Comparison of ENCODE assay signal across 8 mouse cellular contexts in the genomic region with DNA sequence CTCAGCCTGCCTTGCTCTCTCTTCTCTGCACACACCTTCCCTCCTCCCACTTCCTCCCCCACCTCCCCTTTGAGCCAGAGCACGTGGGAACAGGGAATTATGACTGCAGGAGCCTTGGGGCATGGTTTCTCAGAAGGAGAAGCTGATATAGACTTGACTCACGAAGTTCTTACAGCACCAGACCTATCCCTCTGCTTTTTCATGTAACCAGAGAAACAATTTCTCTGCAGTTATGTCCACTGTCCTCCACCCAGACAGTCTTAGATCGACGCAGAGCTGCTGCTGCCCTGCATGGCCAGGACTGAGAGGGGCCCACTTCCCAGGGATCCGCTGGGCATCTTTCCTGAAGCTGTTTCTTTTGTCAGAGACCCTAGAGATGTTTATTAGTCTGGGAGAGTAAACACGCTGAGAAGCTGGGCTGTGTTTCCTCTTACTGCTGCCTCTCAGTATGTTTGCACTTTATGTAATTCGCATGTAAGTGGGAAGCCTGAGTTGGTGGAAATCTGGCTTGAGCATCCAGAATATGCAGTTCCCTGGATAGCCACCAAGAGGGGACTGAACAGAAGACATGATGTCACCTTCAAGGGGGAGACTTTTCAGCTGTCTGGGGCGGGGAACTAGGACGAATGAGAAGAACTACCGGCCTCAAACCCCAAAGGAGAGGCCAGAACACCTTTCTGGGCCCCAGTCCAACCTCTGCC. TPM values are rescaled to one million over a fixed set of nuclear protein-coding genes. Genes with fewer than 3 reads are reported as not detected.
A peak's percentile ranks its signal among the peaks of the same experiment; 100 is the strongest.
DNase-seq lines count a peak whose midpoint lies in the region; ATAC-seq lines count a peak whose summit lies in the region.

No protein-coding gene starts in this region.

- peaks cover 20% of the 10 kb centered on the region for H3K4me1 ChIP-seq in kidney, embryonic 16.5 days (ENCODE audit: insufficient read depth, low read length)
- H3K4me1 ChIP-seq in intestine, embryonic 15.5 days (replicated peaks) = peaks cover 23% of the 10 kb centered on the region
- H3K4me1 ChIP-seq in lung, embryonic 15.5 days = peaks cover 22% of the 10 kb centered on the region

- no peaks in the 10 kb centered on the region for H3K9me3 ChIP-seq in kidney, embryonic 16.5 days (ENCODE audit: low read length)
- H3K9me3 ChIP-seq in intestine, embryonic 15.5 days = no peaks in the 10 kb centered on the region
- no peaks in the 10 kb centered on the region for H3K9me3 ChIP-seq in lung, embryonic 15.5 days

- ATAC-seq in kidney, embryonic 16.5 days (ENCODE audit: low FRiP score, low TSS enrichment) = 0 out of 2 replicates have a peak, but pooled peaks have one; percentile 11
- ATAC-seq in intestine, embryonic 15.5 days = peak; percentile 72
- ATAC-seq in lung, embryonic 15.5 days (ENCODE audit: borderline replicate concordance, extremely low read depth, low FRiP score, low TSS enrichment) = peak; percentile 48; the same call in 1 of the 2 replicates
- no peak for ATAC-seq in erythroblast, adult 5-6 weeks (replicated peaks; ENCODE audit: low FRiP score, poor library complexity, severe bottlenecking)

- H3K4me2 ChIP-seq in kidney, embryonic 16.5 days (replicated peaks; ENCODE audit: low read depth, low read length) = no peak overlapping the region
- H3K4me2 ChIP-seq in intestine, embryonic 15.5 days (replicated peaks) = no peak overlapping the region
- H3K4me2 ChIP-seq in lung, embryonic 15.5 days = no peak overlapping the region

- DNase-seq in kidney, adult 18-20 months = no peak
- peak; percentile 31 to 37 for DNase-seq in cerebellum, postnatal 25 days
- DNase-seq in adrenal gland, postnatal 36 days = no peak
- no peak for DNase-seq in thymus, postnatal 4 days

- H3K27me3 ChIP-seq in kidney, embryonic 16.5 days (ENCODE audit: insufficient read depth, low read length) = no peaks in the 10 kb centered on the region
- no peaks in the 10 kb centered on the region for H3K27me3 ChIP-seq in intestine, embryonic 15.5 days (replicated peaks)
- no peaks in the 10 kb centered on the region for H3K27me3 ChIP-seq in lung, embryonic 15.5 days

- H3K27ac ChIP-seq in kidney, embryonic 16.5 days (ENCODE audit: low read length) = peak overlapping the region; percentile 32; the same call in 1 of the 2 replicates
- peak overlapping the region; percentile 74 for H3K27ac ChIP-seq in intestine, embryonic 15.5 days
- peak overlapping the region; percentile 39; the same call in 1 of the 2 replicates for H3K27ac ChIP-seq in lung, embryonic 15.5 days

- no peaks in the 10 kb centered on the region for H3K36me3 ChIP-seq in kidney, embryonic 16.5 days (ENCODE audit: insufficient read depth, low read length)
- H3K36me3 ChIP-seq in intestine, embryonic 15.5 days = no peaks in the 10 kb centered on the region
- H3K36me3 ChIP-seq in lung, embryonic 15.5 days = no peaks in the 10 kb centered on the region

- WGBS in kidney, embryonic 16.5 days = 26% methylated on average over 10 of the region's 10 CpGs
- 18% methylated on average over 10 of the region's 10 CpGs for WGBS in intestine, embryonic 15.5 days
- 20% methylated on average over 10 of the region's 10 CpGs for WGBS in lung, embryonic 15.5 days

- no peak overlapping the region for H3K4me3 ChIP-seq in kidney, embryonic 16.5 days (ENCODE audit: low read length)
- no peak overlapping the region for H3K4me3 ChIP-seq in intestine, embryonic 15.5 days (replicated peaks)
- H3K4me3 ChIP-seq in lung, embryonic 15.5 days = no peak overlapping the region

- H3K9ac ChIP-seq in kidney, embryonic 16.5 days (replicated peaks; ENCODE audit: low read length) = peak overlapping the region; percentile 27; the same call in 1 of the 2 replicates
- no peak overlapping the region for H3K9ac ChIP-seq in intestine, embryonic 15.5 days
- H3K9ac ChIP-seq in lung, embryonic 15.5 days = no peak overlapping the region

RNA-seq across cellular contexts. Expression of a gene that starts 55.1 kb away (rescaled TPM):
- polyA plus RNA-seq in kidney, embryonic 16.5 days (2015; fragmentation: Nextera tagmentation; extraction: Ambion mirVana) = 1,041 and 1,124 TPM in 2 replicates
- 1,049 and 1,135 TPM in 2 replicates for polyA plus RNA-seq in intestine, embryonic 15.5 days (2015; fragmentation: Nextera tagmentation; extraction: Ambion mirVana)
- 942 and 944 TPM in 2 replicates for polyA plus RNA-seq in lung, embryonic 15.5 days (2015; fragmentation: Nextera tagmentation; extraction: Ambion mirVana)
- total RNA-seq in adrenal gland, postnatal 36 days (2021) = 100 to 1,000 TPM; 420 to 539 TPM
- total RNA-seq in erythroblast, adult 5-6 weeks (2015; ENCODE audit: low replicate concordance) = 185 and 230 TPM in 2 replicates
- 221 and 301 TPM in 2 replicates for total RNA-seq in erythroblast, adult 5-6 weeks (2017; ENCODE audit: low replicate concordance)

Comparison
In these comparisons a context has a peak if more than half of its experiments do, and no peak if none do; other contexts are left out.
1. DNase-seq: peak in cerebellum, postnatal 25 days (2 of 2); none in kidney, adult 18-20 months (single experiment), adrenal gland, postnatal 36 days (0 of 2) and thymus, postnatal 4 days (single experiment).
2. Peak in every context shown above with its lines, with median percentiles within 50 percentile points of each other: H3K27ac ChIP-seq.